Mouse (Mus musculus) megakaryocyte, adult 5-6 weeks (primary cell): ENCODE data around the gene Hoxd3. TPM values are rescaled to one million over a fixed set of nuclear protein-coding genes. Genes with fewer than 3 reads are reported as not detected.
A peak's percentile ranks its signal among the peaks of the same experiment; 100 is the strongest.

Experiments used
- ATAC-seq: 2 replicates; pipeline ENCODE4 v1.8.0; 2016; ENCODE audit warnings: mild to moderate bottlenecking, inconsistent platforms; ENCODE audit not compliant: poor library complexity, severe bottlenecking
- total RNA-seq, 2 experiments: library from RNA; stranded (forward) in 1 of 2; stranded (reverse) in 1 of 2; fragments of 153-499, 151-499 nt in 1 of 2; fragments of 221-1000, 200-1000 nt in 1 of 2; gene quantifications; 2 replicates each; pipeline versions ENCODE4 v1.2.3 to v1.2.4; 2015 to 2017

Hoxd3 gene
- total RNA-seq, 2 experiments from 2014 or later, result 0.26 TPM; not detected in 1

DNA sequence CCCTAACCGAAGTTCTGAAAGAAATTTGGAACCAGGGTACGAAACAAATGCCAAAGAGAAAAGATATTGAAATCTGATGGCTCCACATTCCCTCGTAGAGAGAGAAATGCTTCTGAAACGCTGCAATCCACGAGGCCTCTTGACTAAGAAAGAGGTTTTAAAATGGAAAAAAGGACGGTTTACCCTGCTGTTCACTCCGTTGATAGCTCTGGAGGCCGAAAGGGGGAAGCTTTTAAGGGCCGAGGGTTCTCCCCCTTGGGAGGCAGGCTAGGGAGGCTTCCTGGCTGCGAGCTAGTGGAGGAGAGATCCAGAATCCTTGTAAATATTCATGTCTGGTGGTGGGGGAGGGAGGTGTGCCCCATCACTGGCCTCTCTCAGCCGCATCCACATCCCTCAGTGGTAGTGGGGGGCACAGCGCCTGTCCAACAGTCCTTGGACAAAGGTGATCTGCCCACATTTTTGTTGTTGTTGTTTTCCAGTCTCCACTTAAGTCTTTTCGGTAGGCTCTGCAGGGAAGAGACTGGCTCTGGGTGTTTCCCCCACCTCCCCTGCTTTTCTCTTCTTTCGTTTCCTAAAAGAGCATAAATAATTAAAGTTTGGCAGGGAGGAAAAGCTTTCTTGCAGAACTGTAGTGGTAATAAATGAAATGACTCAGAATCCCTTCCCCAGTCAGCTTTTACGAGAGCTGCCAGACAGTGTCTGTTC is 32.7 kb upstream of the Hoxd3 start, which contains the start of gene Hoxd11:
TSS of gene Hoxd11 (plus strand) at position 667 of the 705 bp plus-strand sequence.
- ATAC-seq, result no peak

DNA sequence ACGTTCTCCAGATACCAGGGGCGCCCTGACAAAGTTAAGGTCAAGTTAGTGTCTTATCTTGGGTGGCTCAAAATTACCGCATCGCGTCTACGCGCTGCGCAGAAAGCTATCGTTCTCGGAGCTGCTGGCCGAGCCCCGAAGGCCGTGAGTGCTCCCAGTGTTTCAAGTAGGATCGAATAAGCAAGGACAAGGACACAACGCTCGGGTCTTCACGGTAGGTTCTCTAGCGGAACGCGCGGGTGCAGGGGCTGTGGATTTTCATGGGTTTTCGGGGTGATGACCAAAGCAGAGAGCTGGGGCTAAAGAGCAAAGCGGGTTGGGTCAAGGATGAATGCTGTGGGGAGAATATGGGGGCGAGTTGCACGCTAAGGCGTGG is 32.1 kb upstream of the Hoxd3 start:
- peak; percentile 13; the same call in 1 of the 2 replicates for ATAC-seq

DNA sequence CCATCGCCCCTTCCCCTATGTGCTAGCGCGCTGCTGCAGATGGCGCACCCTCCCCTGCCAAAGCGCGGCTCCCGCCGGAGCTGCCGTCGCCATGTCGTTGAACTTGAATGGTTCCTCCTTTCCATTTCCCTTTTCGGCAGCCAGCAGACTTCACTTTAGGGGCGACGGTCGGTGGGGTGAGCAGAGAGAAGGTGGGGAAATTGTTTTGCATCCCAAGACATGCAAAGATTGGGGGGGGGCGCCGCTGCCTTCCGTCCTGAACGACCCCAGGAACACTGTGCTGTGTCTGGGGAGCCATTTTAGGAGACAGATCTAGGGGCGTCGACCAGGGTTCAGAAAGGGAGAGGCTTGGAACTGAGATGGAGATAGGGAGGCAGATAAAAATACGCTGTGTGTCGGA is 31.7 kb upstream of the Hoxd3 start:
- ATAC-seq, result peak; percentile 44

DNA sequence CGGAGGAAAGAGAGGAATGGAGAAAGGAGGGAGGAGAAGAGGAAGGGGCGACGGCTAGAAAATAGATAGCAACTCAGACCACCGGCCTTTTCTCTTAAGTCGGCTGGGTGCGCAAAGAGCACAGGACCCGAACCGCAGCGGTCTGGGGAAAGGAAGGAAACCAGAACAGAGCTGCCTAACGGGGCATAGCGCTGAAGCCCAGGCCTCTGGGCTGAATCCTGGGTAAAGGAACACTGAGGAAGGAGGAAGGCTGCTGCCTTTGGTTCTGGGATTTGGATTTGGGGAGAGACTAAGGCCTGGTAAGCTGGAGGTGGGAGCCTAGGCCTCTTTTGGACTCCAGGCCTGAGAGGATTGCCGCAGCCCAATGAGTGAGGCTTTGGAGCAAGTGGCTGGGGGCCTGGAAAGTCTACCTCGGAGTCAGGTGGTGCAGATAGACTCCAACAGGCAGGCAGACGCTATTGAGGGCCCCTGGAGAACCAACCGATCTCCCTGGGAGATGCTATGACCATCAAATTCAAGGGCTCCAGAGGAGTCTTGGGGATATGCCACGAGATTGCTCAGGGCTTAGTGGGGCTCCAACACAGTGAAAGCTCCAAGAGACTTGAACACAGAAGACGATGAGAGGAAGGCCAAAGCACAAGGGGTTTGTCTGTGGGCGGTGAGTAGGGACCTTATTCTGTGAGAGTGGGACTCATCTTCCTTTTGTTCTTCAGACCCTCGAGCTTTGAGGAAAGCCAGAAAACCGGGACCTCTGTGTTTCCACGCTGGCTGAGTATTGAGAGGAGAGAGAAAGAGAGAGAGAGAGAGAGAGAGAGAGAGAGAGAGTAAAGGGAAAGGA is 30.9 kb upstream of the Hoxd3 start:
- no peak for ATAC-seq

DNA sequence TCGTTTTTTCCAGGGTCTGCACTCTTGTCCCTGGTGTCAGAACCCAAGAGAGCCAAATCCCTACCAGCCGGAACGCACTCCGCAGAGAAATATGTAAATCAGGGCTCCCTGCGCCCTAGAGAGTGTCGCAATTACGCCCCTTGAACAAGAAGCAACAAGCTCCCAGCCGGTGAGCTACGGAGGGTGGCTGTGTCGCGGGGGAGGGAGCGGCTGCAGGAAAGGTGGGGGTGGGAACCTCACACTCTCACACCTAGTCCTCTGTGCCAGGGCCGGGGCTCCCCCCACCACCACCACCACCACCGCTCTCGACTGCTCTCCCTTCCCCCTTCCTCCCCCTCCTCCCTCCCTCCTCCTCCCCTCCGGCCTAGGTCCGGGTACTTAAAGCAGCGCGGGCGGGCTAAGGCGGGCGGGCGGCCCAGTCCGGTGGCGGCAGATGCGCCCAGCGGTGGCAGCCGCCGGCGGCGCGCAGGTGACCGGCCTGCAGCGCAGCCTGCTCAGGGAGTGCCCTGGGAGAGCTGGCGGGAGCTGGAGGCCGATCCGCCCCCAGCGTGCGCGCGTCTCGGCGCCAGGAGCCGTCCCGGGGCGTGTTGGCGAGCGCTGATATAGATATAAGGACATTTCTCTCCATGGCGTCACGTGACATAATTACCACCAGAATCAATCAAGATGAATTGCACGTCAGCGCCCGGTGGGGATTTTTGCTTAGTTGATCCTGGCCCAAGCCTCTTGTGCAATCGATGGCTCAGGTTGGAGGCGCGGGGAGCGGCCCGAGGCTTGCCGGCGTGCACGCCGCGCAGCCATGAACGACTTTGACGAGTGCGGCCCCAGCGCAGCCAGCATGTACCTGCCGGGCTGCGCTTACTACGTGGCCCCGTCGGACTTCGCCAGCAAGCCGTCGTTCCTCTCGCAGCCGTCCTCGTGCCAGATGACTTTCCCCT is 29.9 kb upstream of the Hoxd3 start:
- ATAC-seq, result no peak

DNA sequence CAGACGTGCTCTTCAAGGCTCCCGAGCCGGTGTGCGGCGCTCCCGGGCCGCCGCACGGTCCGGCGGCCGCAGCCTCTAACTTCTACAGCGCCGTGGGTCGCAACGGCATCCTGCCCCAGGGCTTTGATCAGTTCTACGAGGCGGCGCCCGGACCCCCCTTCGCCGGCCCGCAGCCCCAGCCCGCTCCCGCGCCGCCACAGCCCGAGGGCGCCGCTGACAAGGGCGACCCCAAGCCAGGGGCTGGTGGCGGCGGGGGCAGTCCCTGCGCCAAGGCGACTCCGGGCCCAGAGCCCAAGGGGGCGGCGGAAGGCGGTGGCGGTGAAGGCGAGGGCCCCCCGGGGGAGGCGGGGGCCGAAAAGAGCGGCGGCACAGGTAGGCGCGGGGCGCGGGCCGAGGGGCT is 28.9 kb upstream of the Hoxd3 start:
- no peak for ATAC-seq

DNA sequence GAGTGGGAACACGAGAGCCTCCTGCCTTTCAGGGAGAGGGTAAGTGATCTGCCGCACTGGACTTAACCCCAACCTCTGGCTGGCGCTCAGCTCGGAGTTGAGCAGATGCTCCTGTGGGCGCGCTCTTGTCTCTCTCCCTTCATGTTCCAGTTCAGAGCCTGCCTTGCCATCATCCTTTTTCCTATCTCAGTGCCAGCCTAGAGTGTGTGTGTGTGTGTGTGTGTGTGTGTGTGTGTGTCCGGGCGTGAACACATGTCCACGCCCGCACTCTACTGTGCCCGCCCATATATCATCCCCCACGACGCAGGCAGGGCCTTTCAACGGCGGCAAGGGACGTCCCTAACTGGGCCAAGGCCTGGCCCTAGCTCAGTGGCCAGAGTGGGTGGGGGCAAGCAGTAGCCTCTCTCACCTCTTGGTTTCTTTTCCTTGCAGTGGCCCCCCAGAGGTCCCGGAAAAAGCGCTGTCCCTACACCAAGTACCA is 28.2 kb upstream of the Hoxd3 start:
- ATAC-seq, result no peak

DNA sequence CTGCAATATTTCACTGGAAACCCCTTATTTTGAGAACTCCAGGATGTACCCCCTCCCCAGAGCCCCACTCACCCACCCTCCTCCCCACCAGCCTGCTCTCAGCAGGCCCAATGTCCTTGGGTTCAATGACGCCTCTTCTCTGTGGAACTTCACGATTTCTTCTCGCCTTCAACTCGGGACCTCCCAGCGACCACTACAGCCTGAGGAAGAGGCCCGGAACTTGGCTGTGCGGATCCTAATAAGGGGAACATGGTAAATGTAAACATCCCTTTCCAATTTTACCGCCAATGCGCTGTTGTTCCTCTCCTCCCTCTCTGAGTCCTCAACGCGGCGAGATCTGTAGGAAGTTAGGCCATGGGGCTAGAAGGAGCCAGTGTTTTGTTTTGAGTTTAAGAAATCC is 27.6 kb upstream of the Hoxd3 start:
- ATAC-seq, result no peak

DNA sequence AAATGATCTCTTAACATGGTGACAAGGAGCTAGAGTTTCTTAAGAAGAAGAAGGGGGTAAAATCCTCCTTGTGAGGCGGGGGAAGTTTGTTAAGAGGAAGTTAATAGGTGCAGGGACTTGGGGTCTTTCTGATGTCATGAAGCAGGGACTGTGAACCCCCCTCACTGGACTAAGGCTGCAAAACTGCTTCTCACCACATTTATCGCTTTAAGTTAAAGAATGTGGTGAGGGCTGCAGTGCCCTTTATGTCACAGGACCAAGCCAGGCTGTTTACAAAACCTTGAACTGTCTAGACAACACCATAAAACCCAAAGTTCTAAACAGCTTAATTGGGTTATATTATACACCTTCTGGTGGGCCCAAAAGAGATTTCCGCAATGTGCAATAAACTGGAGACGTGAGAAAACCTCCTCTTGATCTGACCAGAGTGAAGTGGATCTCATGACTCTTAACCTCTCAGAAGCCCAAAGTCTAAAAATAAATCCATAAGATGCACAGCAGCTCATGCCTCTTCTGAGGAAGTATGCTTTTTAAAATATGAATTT is 26.6 kb upstream of the Hoxd3 start:
- no peak for ATAC-seq

DNA sequence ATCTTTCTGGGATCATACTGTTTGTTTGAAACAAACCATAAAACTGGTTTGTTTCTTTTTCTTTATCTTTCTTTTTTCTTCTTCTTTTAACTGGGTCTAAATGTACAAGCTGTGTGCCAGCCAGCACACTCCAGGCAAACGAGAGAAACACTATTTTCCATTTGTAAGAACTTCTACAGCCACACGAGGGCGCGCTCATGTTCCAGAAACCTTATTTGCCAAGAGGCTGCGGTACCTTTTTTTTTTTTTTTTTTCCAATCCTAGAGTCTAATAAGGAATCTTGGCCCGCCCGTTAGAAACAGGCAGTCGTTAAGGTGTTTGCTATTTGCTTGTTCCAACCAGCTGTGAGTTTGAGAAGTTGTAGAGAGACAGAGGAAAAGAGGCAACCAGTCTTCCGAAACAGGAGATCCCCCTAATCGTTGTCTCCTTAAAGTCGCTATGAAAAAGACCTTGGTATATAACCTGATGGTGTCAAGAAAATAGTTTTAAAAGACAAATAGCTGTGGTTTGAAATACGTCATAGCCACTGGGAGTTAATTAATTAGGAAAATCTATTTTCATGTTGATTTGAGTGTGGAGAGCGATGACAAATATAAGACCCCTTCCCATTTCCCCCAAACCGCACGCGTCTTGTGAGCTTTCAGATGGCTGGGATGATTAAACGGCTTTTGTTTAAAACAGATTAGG is 25.3 kb upstream of the Hoxd3 start:
- peak; percentile 54; the same call in 1 of the 2 replicates for ATAC-seq

DNA sequence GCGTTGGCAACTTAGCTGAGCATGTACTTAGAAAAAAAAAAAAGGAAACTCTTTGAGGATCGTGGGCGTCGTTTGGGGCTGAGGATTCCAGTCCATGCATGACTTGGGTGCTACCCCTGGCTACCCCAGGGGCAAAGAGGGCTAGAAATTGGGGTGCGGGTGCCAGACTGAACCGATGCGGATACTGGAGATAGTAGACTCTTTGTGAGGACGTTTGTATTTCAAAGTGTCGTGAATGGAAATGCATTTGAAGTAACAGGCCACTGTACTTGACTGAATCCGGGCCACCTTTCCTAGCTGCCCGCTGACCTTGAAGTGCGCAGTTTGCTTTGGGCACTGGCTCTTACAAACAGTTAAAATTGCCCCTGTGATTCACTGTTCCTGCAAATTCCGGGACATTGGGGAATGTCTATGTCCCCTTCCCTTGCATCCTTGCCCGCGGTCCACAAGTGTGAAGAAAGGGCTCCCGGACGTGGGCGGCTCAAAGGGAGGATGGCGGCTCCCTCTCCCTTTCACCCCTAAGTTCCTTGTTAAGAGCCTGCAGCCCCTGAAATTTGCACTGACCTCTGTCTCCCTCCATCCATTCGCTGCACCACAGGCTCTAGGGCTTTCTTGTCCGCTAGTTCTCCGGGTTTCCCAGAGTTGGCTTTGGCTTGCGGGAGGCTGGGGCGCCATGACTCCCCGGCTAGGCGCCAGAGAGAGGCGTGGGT is 24.6 kb upstream of the Hoxd3 start:
- ATAC-seq, result no peak

DNA sequence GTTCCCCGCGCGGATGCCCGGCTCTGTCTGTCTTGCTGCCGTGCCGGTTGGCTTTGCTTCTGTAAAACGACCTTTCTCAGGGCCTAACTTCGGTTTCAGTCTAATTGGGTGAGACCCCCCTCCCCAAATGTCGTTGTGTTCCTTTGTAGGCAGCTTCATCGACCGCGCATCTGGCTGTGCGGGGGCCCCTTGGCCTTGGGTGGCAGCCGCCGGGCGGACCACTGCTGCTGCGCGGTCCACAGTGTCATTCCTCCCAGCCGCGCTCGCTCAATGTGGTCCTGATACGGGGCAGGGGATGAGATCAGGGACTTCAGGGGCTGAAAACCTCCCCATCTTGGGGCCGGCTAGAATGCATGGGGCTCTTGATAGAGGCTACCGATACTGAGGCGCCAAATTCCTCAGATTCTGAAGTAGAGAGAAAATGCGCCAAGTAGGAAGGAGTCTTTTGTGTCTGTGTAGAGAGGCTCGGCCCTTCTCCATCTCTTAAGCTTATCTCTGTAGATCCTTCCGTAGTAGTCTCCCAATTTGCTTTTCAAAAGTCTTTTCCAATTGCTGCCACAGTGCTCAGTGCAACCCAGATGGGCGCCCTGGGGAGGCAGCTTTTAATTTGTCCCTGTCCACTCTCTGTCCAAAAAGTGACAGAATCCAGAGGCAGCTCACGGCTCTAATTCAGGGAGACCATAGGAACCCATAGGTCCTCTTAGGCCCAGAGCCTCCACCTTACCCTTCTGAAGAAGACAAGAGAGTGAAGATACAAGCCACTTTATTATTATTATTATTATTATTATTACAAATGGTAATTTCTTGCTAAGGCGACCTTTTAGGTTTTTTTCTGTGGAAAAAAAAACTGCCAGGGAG is 23.8 kb upstream of the Hoxd3 start:
- no peak for ATAC-seq

DNA sequence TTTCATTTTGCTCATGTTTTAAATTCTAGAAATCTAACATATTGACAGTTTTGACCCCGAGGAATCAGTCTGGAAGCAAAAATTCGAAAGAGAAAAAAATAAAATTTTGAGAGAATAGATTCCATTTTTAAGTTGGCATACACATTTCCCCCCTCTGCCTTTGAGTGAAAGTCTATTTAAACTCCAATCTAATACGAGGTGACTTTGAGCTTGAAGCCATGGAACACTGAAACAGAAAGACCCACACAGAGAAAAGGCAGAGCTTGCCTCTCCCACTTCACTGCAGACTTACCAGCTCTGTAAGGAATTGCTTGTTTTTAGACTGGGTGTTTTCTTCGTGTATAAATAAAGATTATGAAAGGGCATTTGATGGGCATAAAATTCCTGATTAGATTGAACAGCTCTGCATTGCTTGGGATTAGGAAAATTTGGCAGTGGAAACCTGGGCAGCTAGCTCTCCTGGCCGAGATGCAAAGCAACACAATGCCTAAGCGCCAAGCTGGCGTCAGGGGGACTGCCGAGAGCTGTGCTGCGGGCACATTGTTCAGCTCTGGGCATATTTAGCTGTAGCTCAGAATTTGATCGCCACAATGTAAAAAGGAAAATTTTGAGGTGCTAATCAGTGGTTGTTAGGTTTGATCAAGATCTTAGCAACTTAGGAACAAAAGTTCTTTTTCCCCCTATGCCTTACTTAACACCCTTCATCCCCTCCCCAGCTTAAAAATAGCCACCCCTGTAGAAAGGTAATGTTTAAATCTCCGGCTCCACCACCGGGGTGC is 22.7 kb upstream of the Hoxd3 start:
- ATAC-seq, result no peak

DNA sequence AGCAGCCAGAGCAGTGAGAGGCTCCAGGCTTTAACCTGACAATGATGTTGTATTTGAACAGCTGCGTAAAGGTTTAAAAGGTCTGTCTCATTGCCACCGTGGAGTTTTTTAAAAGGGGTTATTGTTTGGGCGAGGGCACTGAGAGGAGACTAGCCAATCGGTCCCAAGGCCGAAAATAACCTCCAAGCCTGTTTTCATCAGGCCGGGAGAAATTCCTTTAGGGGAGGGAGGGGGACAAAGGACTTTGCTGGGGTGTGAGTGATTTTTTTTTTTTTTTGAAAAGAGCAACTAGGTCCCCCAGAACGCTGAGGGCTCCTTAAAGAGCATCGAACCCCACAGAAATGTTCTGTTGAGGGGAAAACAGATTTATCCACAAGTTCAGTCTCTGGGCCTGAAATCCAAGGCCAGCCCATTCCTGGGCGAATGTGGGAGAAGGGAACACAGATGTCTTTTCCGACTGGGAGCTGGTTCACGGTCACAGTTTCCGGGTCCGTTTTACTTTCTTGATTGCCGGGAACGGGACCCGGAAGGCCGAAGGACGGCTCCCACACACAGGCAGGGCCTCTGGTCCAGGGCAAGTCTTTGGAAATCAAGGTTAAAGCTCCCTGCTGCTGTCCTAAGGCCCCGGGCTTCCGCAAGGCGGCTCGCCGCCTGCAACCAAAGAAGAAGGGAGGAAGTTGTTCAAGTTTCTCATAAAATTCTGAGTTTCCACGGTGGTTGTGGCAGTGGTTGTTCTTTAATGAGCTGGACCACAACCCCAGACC is 22.0 kb upstream of the Hoxd3 start:
- ATAC-seq, result no peak

DNA sequence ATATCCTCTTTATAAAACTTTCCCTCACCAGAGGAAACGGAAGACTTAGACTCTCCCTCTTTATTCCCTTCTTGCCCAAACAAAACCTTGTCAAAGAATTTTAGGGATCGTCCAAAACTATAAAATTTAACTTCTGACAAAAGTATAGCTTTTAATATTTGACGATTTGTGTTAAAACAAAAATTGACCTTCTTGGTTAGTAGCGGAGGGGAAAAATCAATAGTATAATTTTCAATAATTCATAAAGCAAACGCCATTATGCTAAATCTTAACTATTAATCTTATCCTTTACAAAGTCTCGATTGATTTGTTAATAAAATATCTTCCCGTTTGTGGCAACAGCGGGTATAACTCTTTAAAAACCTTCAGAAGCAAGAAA is 21.4 kb upstream of the Hoxd3 start:
- ATAC-seq, result no peak

DNA sequence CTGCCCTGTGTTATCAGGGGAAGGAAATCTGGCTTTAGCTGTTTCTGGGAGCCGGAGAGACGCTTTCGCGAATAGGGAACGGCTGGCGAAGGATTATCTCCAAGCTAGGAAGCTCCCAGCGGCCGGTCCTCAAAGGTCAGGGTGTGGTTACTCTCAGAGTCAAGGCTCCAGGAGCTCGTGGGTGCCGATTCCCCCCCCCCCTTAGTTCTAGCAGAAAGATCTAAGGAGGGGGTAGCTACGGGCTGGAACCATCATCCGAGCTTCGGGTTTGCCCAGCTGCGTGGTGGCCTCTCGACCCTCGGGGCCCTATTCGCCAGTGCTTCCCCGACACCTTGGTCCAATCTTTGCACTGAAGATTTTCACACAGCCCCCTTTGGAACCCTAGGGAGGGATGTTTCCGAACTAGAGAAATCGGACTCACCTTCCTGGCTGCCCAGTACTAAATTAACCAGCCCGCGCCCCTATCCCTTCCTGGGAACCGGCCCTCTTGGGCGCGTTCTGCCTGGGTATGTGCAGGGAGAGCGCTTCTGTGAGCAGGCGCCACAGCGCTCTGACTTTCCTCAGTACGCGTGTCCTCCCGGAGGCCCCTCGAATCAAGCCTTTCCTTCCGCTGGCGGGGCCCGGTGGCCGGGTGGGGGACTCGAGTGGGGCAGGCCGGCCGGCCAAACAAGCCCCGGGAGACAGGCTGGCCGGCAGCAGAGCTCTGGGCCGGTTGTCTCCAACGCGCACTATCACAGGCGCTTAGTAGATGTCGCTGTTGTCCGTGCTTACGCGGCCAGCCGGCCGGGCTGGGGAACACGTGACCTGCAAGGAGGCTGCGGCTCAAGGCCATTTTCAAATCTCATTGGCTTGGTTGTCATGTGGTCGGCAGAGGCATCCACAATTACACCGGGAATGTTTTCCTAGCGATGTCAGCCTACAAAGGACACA is 20.4 kb upstream of the Hoxd3 start, which contains the start of gene Hoxd10:
TSS of gene Hoxd10 (plus strand) at position 903 of the 930 bp plus-strand sequence.
- no peak for ATAC-seq
